In genomic region chr5:150800056-150800455, GRCm38 (mm10) we compare ENCODE assay signal across 27 mouse cellular contexts.
"Had no signal": no experiment of that assay in that cellular context is flagged by ENCODE, and none has a peak within 500 bp of the region (broad histone marks: within the 10 kb centered on the region; RNA-seq: fewer than 3 reads in every experiment).

No protein-coding gene starts in this region.

- H3K4me3 ChIP-seq: embryonic facial prominence, embryonic 10.5 days; embryonic facial prominence, embryonic 12.5 days; embryonic facial prominence, embryonic 13.5 days; embryonic facial prominence, embryonic 15.5 days; erythroblast, embryonic 14.5 days; forebrain, embryonic 10.5 days; forebrain, embryonic 12.5 days; forebrain, embryonic 13.5 days; forebrain, embryonic 15.5 days; gastrocnemius, adult 2 months had no signal

- H3K4me1 ChIP-seq: embryonic facial prominence, embryonic 10.5 days; embryonic facial prominence, embryonic 12.5 days; embryonic facial prominence, embryonic 13.5 days; embryonic facial prominence, embryonic 15.5 days; forebrain, embryonic 10.5 days; forebrain, embryonic 12.5 days; forebrain, embryonic 13.5 days; forebrain, embryonic 15.5 days had no signal

- H3K27me3 ChIP-seq: embryonic facial prominence, embryonic 12.5 days; embryonic facial prominence, embryonic 13.5 days; embryonic facial prominence, embryonic 15.5 days; forebrain, embryonic 12.5 days; forebrain, embryonic 13.5 days; forebrain, embryonic 15.5 days had no signal

- H3K4me2 ChIP-seq: embryonic facial prominence, embryonic 12.5 days; embryonic facial prominence, embryonic 13.5 days; embryonic facial prominence, embryonic 15.5 days; forebrain, embryonic 12.5 days; forebrain, embryonic 13.5 days; forebrain, embryonic 15.5 days had no signal

- DNase-seq: cerebellum, adult 2 months; cerebellum, adult 8-10 months; cerebellum, adult 9-10 months; cerebellum, adult 9-11 months; cerebellum, postnatal 10 days; cerebellum, postnatal 14 days; cerebellum, postnatal 25 days; cerebellum, postnatal 36 days; embryo, embryonic 11 days; forebrain, postnatal 0 days; gastrocnemius, adult 2 months; gastrocnemius, postnatal 10 days; gastrocnemius, postnatal 14 days; gastrocnemius, postnatal 25 days; gastrocnemius, postnatal 36 days; heart, adult 18-20 months had no signal

- H3K27ac ChIP-seq: embryonic facial prominence, embryonic 10.5 days; embryonic facial prominence, embryonic 12.5 days; embryonic facial prominence, embryonic 13.5 days; embryonic facial prominence, embryonic 15.5 days; forebrain, embryonic 10.5 days; forebrain, embryonic 12.5 days; forebrain, embryonic 13.5 days; forebrain, embryonic 15.5 days; gastrocnemius, adult 2 months had no signal

- H3K9ac ChIP-seq: embryonic facial prominence, embryonic 12.5 days; embryonic facial prominence, embryonic 13.5 days; embryonic facial prominence, embryonic 15.5 days; forebrain, embryonic 12.5 days; forebrain, embryonic 13.5 days; forebrain, embryonic 15.5 days; forebrain, postnatal 0 days had no signal

- ATAC-seq: forebrain, embryonic 13.5 days; forebrain, embryonic 14.5 days; forebrain, embryonic 15.5 days; forebrain, embryonic 16.5 days; forebrain, postnatal 0 days had no signal

- H3K9me3 ChIP-seq: embryonic facial prominence, embryonic 10.5 days; embryonic facial prominence, embryonic 12.5 days; embryonic facial prominence, embryonic 13.5 days; embryonic facial prominence, embryonic 15.5 days; forebrain, embryonic 10.5 days; forebrain, embryonic 12.5 days; forebrain, embryonic 13.5 days; forebrain, embryonic 15.5 days had no signal
